Mouse (Mus musculus): ENCODE results near the gene Arfip2. TPM values are rescaled to one million over a fixed set of nuclear protein-coding genes. Genes with fewer than 3 reads are reported as not detected.

The Arfip2 gene
- polyA plus RNA-seq (2012; rRNA removed): 122 and 123 TPM in 2 replicates

GRCm38 (mm10) chr7:105640233-105640893 lies at the start of gene Arfip2, which contains the start of gene Gm45799:
Gene Arfip2 (minus strand): TSS chr7:105640416.
Gene Gm45799 (plus strand): TSS chr7:105640552.

DNA sequence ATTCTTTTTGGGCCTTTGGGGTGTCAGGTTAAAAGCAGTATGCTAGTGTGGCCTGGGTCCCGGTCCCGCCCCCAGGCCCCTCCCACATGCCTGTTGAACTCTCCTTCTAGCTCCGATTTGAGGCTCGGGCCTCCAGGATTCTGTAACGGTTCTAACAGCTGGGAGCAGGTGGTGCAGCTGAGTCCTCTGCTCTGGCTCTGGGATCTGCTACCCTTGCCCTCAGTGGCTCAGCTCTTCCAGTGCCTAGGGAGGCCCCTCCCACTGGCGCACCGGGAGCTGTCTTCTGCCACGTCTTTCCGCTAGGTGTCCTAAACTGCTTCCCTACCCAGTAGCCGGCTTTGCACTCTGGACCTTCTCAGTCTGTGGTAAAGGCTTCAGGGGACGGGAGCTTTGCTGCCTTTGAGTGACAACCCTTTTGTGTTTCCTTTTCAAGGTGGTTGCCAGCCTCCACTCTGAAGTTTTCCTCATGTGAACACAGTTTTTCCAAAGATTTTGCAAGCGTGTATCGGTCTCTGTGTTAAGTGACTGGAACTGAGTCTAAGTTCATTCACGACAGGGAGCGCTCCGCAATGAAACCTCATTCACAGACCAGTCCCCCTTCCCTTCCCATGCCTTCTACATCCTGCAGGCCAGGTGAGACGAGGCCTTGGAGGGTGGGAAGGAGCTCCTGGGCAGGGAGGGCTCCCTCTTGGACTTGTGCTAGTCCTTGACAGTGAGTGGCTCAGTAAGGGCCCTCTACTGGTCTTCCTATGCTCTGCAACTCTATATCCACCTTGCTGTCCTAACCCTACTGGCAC lies 10.6 kb upstream of the Arfip2 start, which contains the start of gene Dnhd1:
Dnhd1 (plus strand) TSS at position 189 of the 797 bp plus-strand sequence.

GRCm38 (mm10) chr7:105639756-105640155 lies 460 bp downstream of the Arfip2 start, which contains the start of gene Timm10b:
Gene Timm10b (plus strand): TSS chr7:105640056.

DNA sequence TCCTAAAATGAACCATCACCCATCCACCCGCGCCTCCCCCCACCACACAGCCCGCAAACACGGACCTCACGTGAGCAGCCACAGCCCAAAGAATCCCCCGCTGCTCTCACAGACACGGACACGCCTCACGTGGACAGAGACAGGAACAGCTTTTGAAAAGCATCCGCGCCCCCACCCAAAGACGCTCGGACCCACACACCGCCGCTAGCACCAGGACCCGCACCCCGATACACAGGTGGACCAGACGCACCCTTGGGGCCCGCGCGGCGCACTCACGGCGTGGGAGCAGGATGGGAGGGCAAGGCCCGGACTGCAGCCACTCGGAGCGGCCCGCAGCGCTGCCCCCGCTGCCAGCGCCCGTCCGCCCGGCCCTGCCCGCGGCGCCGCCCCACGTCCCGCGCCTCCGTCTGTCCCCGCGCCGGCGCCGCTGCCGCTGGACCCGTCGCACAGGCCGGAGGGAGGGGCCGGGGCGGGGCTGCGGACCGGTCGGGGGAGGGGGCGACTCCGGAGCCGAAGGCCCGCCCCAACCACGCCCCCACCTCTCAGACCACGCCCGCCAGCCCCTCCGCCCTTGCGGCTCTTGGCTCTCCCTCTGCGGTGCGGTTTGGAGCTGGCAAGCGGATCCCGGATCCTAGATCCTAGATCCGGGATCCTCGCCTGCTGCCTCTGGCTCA lies 7.0 kb downstream of the Arfip2 start, which contains the start of gene Trim3:
Trim3 (minus strand) TSS at position 445 of the 674 bp plus-strand sequence.

Other genes starting within 250 kb of the Arfip2 start
- gene Fam160a2, start 240.4 kb downstream of the Arfip2 start, polyA plus RNA-seq (2012; rRNA removed): 36.0 and 37.7 TPM in 2 replicates
- 0.18 and 0.34 TPM in 2 replicates for gene Cnga4, start 235.8 kb downstream of the Arfip2 start, polyA plus RNA-seq (2012; rRNA removed)
- 1.7 and 1.9 TPM in 2 replicates for gene Cckbr, start 214.7 kb downstream of the Arfip2 start, polyA plus RNA-seq (2012; rRNA removed)
- 22.6 and 32.7 TPM in 2 replicates for gene Cavin3, start 158.1 kb downstream of the Arfip2 start, polyA plus RNA-seq (2012; rRNA removed)
- 37.1 and 42.4 TPM in 2 replicates for gene Smpd1, start 86.1 kb downstream of the Arfip2 start, polyA plus RNA-seq (2012; rRNA removed)
- 215 and 247 TPM in 2 replicates for gene Apbb1, start 58.8 kb downstream of the Arfip2 start, polyA plus RNA-seq (2012; rRNA removed)
- 0.63 and 0.69 TPM in 2 replicates for gene Hpx, start 40.3 kb downstream of the Arfip2 start, polyA plus RNA-seq (2012; rRNA removed)
- gene Trim3, start 6.8 kb downstream of the Arfip2 start, polyA plus RNA-seq (2012; rRNA removed): 135 and 148 TPM in 2 replicates
- gene Timm10b, start 360 bp downstream of the Arfip2 start, polyA plus RNA-seq (2012; rRNA removed): 119 and 132 TPM in 2 replicates
- 104 and 129 TPM in 2 replicates for gene Gm45799, start 136 bp upstream of the Arfip2 start, polyA plus RNA-seq (2012; rRNA removed)
- gene Dnhd1, start 10.4 kb upstream of the Arfip2 start, polyA plus RNA-seq (2012; rRNA removed): 6.8 and 8.0 TPM in 2 replicates
- gene Ilk, start 96.2 kb upstream of the Arfip2 start, polyA plus RNA-seq (2012; rRNA removed): 198 and 225 TPM in 2 replicates
- 18.5 and 19.5 TPM in 2 replicates for gene Rrp8, start 97.0 kb upstream of the Arfip2 start, polyA plus RNA-seq (2012; rRNA removed)
- gene Taf10, start 103.9 kb upstream of the Arfip2 start, polyA plus RNA-seq (2012; rRNA removed): 239 and 264 TPM in 2 replicates
- gene Tpp1, start 111.8 kb upstream of the Arfip2 start, polyA plus RNA-seq (2012; rRNA removed): 43.1 and 45.9 TPM in 2 replicates
- 56.3 and 58.4 TPM in 2 replicates for gene Dchs1, start 147.2 kb upstream of the Arfip2 start, polyA plus RNA-seq (2012; rRNA removed)
- gene Mrpl17, start 170.7 kb upstream of the Arfip2 start, polyA plus RNA-seq (2012; rRNA removed): 204 and 216 TPM in 2 replicates

All from central nervous system, embryonic 14 days (tissue).